Mouse (Mus musculus): Measurements from ENCODE around the gene Gm6525. TPM values are rescaled to one million over a fixed set of nuclear protein-coding genes. Genes with fewer than 3 reads are reported as not detected.

Gm6525 gene
- polyA plus RNA-seq, 1 experiment from 2014 or later: 3.1 TPM

- ATAC-seq (ENCODE audit: low FRiP score, low TSS enrichment): no peak
- no peak overlapping the region for H3K4me3 ChIP-seq (replicated peaks; ENCODE audit: low read depth, low read length)
- no peaks in the 10 kb centered on the region for H3K36me3 ChIP-seq (ENCODE audit: control insufficient read depth, insufficient read depth, low read length)
- no peak for DNase-seq
- no peaks in the 10 kb centered on the region for H3K27me3 ChIP-seq (ENCODE audit: control insufficient read depth, insufficient read depth, low read length)
- no peak overlapping the region for H3K27ac ChIP-seq (replicated peaks; ENCODE audit: low read depth, low read length)
- H3K9ac ChIP-seq (replicated peaks; ENCODE audit: low read length): no peak overlapping the region
- H3K4me1 ChIP-seq (ENCODE audit: control insufficient read depth, insufficient read depth, low read length): no peaks in the 10 kb centered on the region
- 76% methylated on average over 6 of the region's 6 CpGs for WGBS
- no peaks in the 10 kb centered on the region for H3K9me3 ChIP-seq (ENCODE audit: control insufficient read depth, low read length)
- no peak overlapping the region for H3K4me2 ChIP-seq (ENCODE audit: low read length)
Measured at GRCm38 (mm10) chr3:84135933-84136332, 38.0 kb upstream of the Gm6525 start.

DNA sequence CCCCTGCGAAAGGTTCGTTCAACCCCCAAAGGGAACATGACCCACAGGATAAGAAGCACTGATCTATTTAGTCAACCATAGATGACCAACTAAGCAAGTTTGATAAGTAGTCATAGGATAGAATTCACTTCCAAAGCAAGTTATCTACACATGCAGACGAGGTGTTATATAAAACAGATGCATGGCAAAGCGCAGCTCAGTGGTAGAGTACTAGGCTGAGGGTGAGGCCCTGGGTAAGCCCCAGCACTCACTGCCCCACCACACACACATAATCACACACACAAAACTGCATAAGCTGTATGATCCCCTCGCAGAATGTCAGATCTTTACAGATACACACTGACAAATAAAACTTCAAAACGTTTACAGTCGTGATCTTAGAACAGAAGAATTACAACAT, 37.4 kb upstream of the Gm6525 start:
- Histone ChIP-seq H3K4me2 (ENCODE audit: low read length) (no peak overlapping the region), H3K9me3 (ENCODE audit: control insufficient read depth, low read length) (no peaks in the 10 kb centered on the region), H3K36me3 (ENCODE audit: control insufficient read depth, insufficient read depth, low read length) (no peaks in the 10 kb centered on the region), H3K9ac (replicated peaks; ENCODE audit: low read length) (no peak overlapping the region), H3K4me1 (ENCODE audit: control insufficient read depth, insufficient read depth, low read length) (no peaks in the 10 kb centered on the region), H3K27ac (replicated peaks; ENCODE audit: low read depth, low read length) (no peak overlapping the region), H3K4me3 (replicated peaks; ENCODE audit: low read depth, low read length) (no peak overlapping the region), H3K27me3 (ENCODE audit: control insufficient read depth, insufficient read depth, low read length) (no peaks in the 10 kb centered on the region)
- DNase-seq (no peak), ATAC-seq (ENCODE audit: low FRiP score, low TSS enrichment) (no peak)
- WGBS: 93% methylated on average over 7 of the region's 7 CpGs

DNA sequence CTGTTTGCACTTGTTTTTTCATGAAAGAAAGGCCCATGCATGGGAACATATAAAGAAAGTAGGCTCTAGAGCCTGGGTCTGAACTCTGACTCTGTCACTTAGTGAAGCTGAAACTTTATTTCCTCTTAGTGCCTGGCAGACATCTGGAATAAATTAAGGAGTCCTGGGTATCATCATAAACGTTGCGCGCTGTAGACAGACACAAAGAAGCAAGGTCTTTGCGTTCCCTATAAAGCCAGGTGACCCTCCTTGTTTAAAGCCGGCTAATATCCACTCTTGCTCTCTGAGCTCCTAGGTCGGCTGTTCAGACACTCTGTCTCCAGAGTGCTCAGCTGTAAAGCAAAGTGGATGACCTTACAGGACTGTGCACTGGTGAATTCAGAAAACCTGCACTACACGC, 33.0 kb upstream of the Gm6525 start:
- DNase-seq (no peak), ATAC-seq (ENCODE audit: low FRiP score, low TSS enrichment) (no peak)
- 90% methylated on average over 7 of the region's 7 CpGs for WGBS

DNA sequence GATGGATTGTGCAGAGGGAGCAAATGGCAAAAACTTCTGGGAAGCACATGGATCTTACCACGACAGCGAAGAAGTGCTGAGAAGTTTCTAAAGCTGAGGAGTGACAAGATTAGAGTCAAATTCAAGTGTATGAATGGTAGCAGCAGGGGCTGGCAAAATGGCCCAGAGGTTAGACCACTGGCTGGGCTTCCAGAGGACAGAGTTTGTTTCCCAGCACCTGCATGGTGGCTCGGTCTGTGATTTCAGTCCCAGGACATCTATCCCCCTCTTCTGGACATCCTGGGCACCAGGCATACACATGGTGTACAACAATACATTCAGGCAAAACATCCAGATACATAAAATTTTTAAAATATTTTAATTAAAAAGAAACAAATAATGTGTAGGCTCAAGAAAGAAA, 24.1 kb upstream of the Gm6525 start:
- DNase-seq (no peak), ATAC-seq (ENCODE audit: low FRiP score, low TSS enrichment) (no peak)
- Histone ChIP-seq H3K4me3 (replicated peaks; ENCODE audit: low read depth, low read length) (no peak overlapping the region), H3K27ac (replicated peaks; ENCODE audit: low read depth, low read length) (no peak overlapping the region), H3K4me2 (ENCODE audit: low read length) (no peak overlapping the region), H3K9ac (replicated peaks; ENCODE audit: low read length) (no peak overlapping the region), H3K4me1 (ENCODE audit: control insufficient read depth, insufficient read depth, low read length) (no peaks in the 10 kb centered on the region), H3K9me3 (ENCODE audit: control insufficient read depth, low read length) (no peaks in the 10 kb centered on the region), H3K27me3 (ENCODE audit: control insufficient read depth, insufficient read depth, low read length) (no peaks in the 10 kb centered on the region), H3K36me3 (ENCODE audit: control insufficient read depth, insufficient read depth, low read length) (no peaks in the 10 kb centered on the region)
- WGBS: 96% methylated on average over 3 of the region's 3 CpGs

More for the DNA sequence above, 33.0 kb upstream of the Gm6525 start:
- Histone ChIP-seq H3K4me1 (ENCODE audit: control insufficient read depth, insufficient read depth, low read length) (no peaks in the 10 kb centered on the region), H3K4me2 (ENCODE audit: low read length) (no peak overlapping the region), H3K9me3 (ENCODE audit: control insufficient read depth, low read length) (no peaks in the 10 kb centered on the region), H3K27ac (replicated peaks; ENCODE audit: low read depth, low read length) (no peak overlapping the region), H3K9ac (replicated peaks; ENCODE audit: low read length) (no peak overlapping the region), H3K4me3 (replicated peaks; ENCODE audit: low read depth, low read length) (no peak overlapping the region), H3K36me3 (ENCODE audit: control insufficient read depth, insufficient read depth, low read length) (no peaks in the 10 kb centered on the region), H3K27me3 (ENCODE audit: control insufficient read depth, insufficient read depth, low read length) (no peaks in the 10 kb centered on the region)

GRCm38 (mm10) chr3:84154721-84155141, 19.2 kb upstream of the Gm6525 start:
- no peak overlapping the region for H3K4me3 ChIP-seq (replicated peaks; ENCODE audit: low read depth, low read length)
- no peaks in the 10 kb centered on the region for H3K27me3 ChIP-seq (ENCODE audit: control insufficient read depth, insufficient read depth, low read length)
- ATAC-seq (ENCODE audit: low FRiP score, low TSS enrichment): no peak
- no peaks in the 10 kb centered on the region for H3K4me1 ChIP-seq (ENCODE audit: control insufficient read depth, insufficient read depth, low read length)
- no peak for DNase-seq
- peak overlapping the region; percentile 94 for H3K4me2 ChIP-seq (ENCODE audit: low read length)
- no peak overlapping the region for H3K27ac ChIP-seq (replicated peaks; ENCODE audit: low read depth, low read length)
- peaks cover 13% of the 10 kb centered on the region for H3K36me3 ChIP-seq (ENCODE audit: control insufficient read depth, insufficient read depth, low read length)
- 18% methylated on average over 12 of the region's 12 CpGs for WGBS
- H3K9ac ChIP-seq (replicated peaks; ENCODE audit: low read length): no peak overlapping the region
- no peaks in the 10 kb centered on the region for H3K9me3 ChIP-seq (ENCODE audit: control insufficient read depth, low read length)

- H3K27me3 ChIP-seq (ENCODE audit: control insufficient read depth, insufficient read depth, low read length): no peaks in the 10 kb centered on the region
- DNase-seq: no peak
- H3K4me2 ChIP-seq (ENCODE audit: low read length): peak overlapping the region; percentile 94
- no peak overlapping the region for H3K27ac ChIP-seq (replicated peaks; ENCODE audit: low read depth, low read length)
- peak overlapping the region; percentile 43 for H3K4me3 ChIP-seq (replicated peaks; ENCODE audit: low read depth, low read length)
- peak; percentile 24 for ATAC-seq (ENCODE audit: low FRiP score, low TSS enrichment)
- WGBS: under 1% methylated on average over 27 of the region's 27 CpGs
- no peaks in the 10 kb centered on the region for H3K9me3 ChIP-seq (ENCODE audit: control insufficient read depth, low read length)
- H3K36me3 ChIP-seq (ENCODE audit: control insufficient read depth, insufficient read depth, low read length): peaks cover 17% of the 10 kb centered on the region
- H3K4me1 ChIP-seq (ENCODE audit: control insufficient read depth, insufficient read depth, low read length): no peaks in the 10 kb centered on the region
- H3K9ac ChIP-seq (replicated peaks; ENCODE audit: low read length): peak overlapping the region; percentile 38; the same call in 1 of the 2 replicates
Measured at GRCm38 (mm10) chr3:84155146-84155545, 18.8 kb upstream of the Gm6525 start.

GRCm38 (mm10) chr3:84155558-84156006, 18.3 kb upstream of the Gm6525 start, which contains the start of gene Mnd1:
Gene Mnd1 (minus strand): TSS chr3:84155786.
- H3K36me3 ChIP-seq (ENCODE audit: control insufficient read depth, insufficient read depth, low read length): peaks cover 20% of the 10 kb centered on the region
- peak within 1 kb of the TSS; percentile 43 for H3K4me3 ChIP-seq (replicated peaks; ENCODE audit: low read depth, low read length)
- peak; percentile 97 for ATAC-seq (ENCODE audit: low FRiP score, low TSS enrichment)
- no peak within 1 kb of the TSS for H3K27ac ChIP-seq (replicated peaks; ENCODE audit: low read depth, low read length)
- H3K9ac ChIP-seq (replicated peaks; ENCODE audit: low read length): peak within 1 kb of the TSS; percentile 38; the same call in 1 of the 2 replicates
- peak within 1 kb of the TSS; percentile 94 for H3K4me2 ChIP-seq (ENCODE audit: low read length)
- no peaks in the 10 kb centered on the region for H3K4me1 ChIP-seq (ENCODE audit: control insufficient read depth, insufficient read depth, low read length)
- no peaks in the 10 kb centered on the region for H3K9me3 ChIP-seq (ENCODE audit: control insufficient read depth, low read length)
- H3K27me3 ChIP-seq (ENCODE audit: control insufficient read depth, insufficient read depth, low read length): no peaks in the 10 kb centered on the region
- peak; percentile 93 for DNase-seq
- under 1% methylated on average over 29 of the region's 29 CpGs for WGBS

- H3K27ac ChIP-seq (replicated peaks; ENCODE audit: low read depth, low read length): no peak overlapping the region
- WGBS: 54% methylated on average over 6 of the region's 6 CpGs
- ATAC-seq (ENCODE audit: low FRiP score, low TSS enrichment): no peak
Measured at GRCm38 (mm10) chr3:84156105-84156504, 17.8 kb upstream of the Gm6525 start.

DNA sequence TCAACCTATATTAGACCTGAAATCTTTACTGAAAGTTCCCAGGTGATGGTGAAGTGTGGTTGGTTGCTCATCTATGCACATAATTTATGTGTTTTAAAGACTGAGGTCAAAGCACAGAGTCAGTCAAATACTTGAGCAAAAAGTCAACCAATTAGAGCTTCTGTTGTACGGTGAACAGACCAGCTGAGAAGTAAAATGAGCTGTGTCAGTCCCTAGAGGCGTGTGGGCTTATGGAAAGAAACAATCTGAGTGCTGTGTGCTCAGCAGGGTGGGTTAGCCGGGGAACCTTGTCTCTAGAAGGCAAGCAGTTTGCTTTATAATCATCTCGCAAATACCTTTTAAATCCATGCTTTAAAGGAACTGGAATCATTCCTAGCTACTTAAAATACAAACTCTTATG, 16.9 kb upstream of the Gm6525 start:
- Histone ChIP-seq H3K9me3 (ENCODE audit: control insufficient read depth, low read length) (no peaks in the 10 kb centered on the region), H3K4me3 (replicated peaks; ENCODE audit: low read depth, low read length) (no peak overlapping the region), H3K27ac (replicated peaks; ENCODE audit: low read depth, low read length) (no peak overlapping the region), H3K4me1 (ENCODE audit: control insufficient read depth, insufficient read depth, low read length) (no peaks in the 10 kb centered on the region), H3K9ac (replicated peaks; ENCODE audit: low read length) (no peak overlapping the region), H3K4me2 (ENCODE audit: low read length) (no peak overlapping the region), H3K36me3 (ENCODE audit: control insufficient read depth, insufficient read depth, low read length) (peaks cover 28% of the 10 kb centered on the region), H3K27me3 (ENCODE audit: control insufficient read depth, insufficient read depth, low read length) (no peaks in the 10 kb centered on the region)
- ATAC-seq (ENCODE audit: low FRiP score, low TSS enrichment): no peak
- peak; percentile 54 for DNase-seq
- WGBS: 40% methylated on average over 4 of the region's 4 CpGs

More at GRCm38 (mm10) chr3:84156105-84156504, 17.8 kb upstream of the Gm6525 start:
- Histone ChIP-seq H3K36me3 (ENCODE audit: control insufficient read depth, insufficient read depth, low read length) (peaks cover 20% of the 10 kb centered on the region), H3K4me1 (ENCODE audit: control insufficient read depth, insufficient read depth, low read length) (no peaks in the 10 kb centered on the region), H3K27me3 (ENCODE audit: control insufficient read depth, insufficient read depth, low read length) (no peaks in the 10 kb centered on the region), H3K9me3 (ENCODE audit: control insufficient read depth, low read length) (no peaks in the 10 kb centered on the region), H3K9ac (replicated peaks; ENCODE audit: low read length) (no peak overlapping the region), H3K4me3 (replicated peaks; ENCODE audit: low read depth, low read length) (no peak overlapping the region; the same call in 1 of the 2 replicates), H3K4me2 (ENCODE audit: low read length) (peak overlapping the region; percentile 94)
- DNase-seq: no peak
